Mouse (Mus musculus): ENCODE results near the gene Trpc5. TPM values are rescaled to one million over a fixed set of nuclear protein-coding genes. Genes with fewer than 3 reads are reported as not detected.

The Trpc5 gene
- polyA plus RNA-seq, 1 experiment from 2014 or later, result 0.63 TPM

DNA sequence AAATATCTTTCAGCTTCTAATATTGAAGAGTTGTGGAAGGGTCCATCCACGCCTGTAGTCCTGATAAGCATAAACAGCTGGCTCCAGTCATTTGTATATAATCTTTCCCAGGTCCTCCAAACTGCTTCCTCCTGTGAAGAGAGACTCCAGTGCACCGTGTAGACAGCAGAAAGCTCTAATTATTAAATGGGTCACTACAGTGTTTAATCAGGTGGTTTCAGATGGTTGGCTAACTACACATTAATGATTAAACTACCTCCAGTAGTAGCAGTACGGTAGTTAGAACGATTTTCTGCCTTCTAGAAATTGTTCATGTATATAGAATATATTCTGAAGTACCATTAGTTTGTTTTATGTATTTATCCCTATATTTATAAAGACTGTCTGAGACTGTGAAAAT lies 75.2 kb downstream of the Trpc5 start:
- H3K27me3 ChIP-seq (replicated peaks; ENCODE audit: control insufficient read depth, insufficient read depth, low read length), result no peaks in the 10 kb centered on the region
- no peak overlapping the region for H3K4me3 ChIP-seq (ENCODE audit: low read depth, low read length)
- no peak overlapping the region for H3K4me2 ChIP-seq (ENCODE audit: low read length)
- H3K9ac ChIP-seq (ENCODE audit: low read length), result no peak overlapping the region
- 72% methylated on average over 4 of the region's 4 CpGs for WGBS
- no peaks in the 10 kb centered on the region for H3K9me3 ChIP-seq (replicated peaks; ENCODE audit: control insufficient read depth, low read length)
- DNase-seq (ENCODE audit: low spot score) (no peak), ATAC-seq (no peak)
- no peak overlapping the region for H3K27ac ChIP-seq (ENCODE audit: low read depth, low read length)
- no peaks in the 10 kb centered on the region for H3K36me3 ChIP-seq (ENCODE audit: control insufficient read depth, insufficient read depth, low read length)
- H3K4me1 ChIP-seq (ENCODE audit: control insufficient read depth, insufficient read depth, low read length), result no peaks in the 10 kb centered on the region

DNA sequence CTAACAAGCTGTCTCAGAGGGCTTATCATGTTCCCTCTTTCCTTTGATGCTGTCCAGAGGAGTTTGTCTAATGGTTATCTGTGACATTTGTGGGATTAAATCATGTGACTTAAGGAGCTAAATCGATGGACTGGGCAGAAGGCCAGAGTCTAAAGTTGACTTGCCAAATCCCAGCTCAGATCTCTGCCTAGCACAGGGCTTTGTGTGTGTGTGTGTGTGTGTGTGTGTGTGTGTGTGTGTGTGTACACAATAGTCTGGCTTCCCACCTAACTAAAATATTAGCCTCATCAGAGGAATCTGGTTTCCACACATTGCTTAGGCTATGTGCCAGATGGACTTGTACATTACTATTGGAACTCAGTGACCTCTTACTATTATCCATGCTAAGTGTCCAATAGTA lies 151.5 kb downstream of the Trpc5 start:
- ATAC-seq (no peak), DNase-seq (ENCODE audit: low spot score) (peak; percentile 7)
- no peaks in the 10 kb centered on the region for H3K36me3 ChIP-seq (ENCODE audit: control insufficient read depth, insufficient read depth, low read length)
- no peaks in the 10 kb centered on the region for H3K27me3 ChIP-seq (replicated peaks; ENCODE audit: control insufficient read depth, insufficient read depth, low read length)
- no peak overlapping the region for H3K4me2 ChIP-seq (ENCODE audit: low read length)
- H3K9ac ChIP-seq (ENCODE audit: low read length), result no peak overlapping the region
- WGBS, result 43% methylated on average over 1 of the region's 1 CpGs
- H3K9me3 ChIP-seq (replicated peaks; ENCODE audit: control insufficient read depth, low read length), result no peaks in the 10 kb centered on the region
- H3K4me3 ChIP-seq (ENCODE audit: low read depth, low read length), result no peak overlapping the region
- H3K4me1 ChIP-seq (ENCODE audit: control insufficient read depth, insufficient read depth, low read length), result no peaks in the 10 kb centered on the region
- no peak overlapping the region for H3K27ac ChIP-seq (ENCODE audit: low read depth, low read length)

DNA sequence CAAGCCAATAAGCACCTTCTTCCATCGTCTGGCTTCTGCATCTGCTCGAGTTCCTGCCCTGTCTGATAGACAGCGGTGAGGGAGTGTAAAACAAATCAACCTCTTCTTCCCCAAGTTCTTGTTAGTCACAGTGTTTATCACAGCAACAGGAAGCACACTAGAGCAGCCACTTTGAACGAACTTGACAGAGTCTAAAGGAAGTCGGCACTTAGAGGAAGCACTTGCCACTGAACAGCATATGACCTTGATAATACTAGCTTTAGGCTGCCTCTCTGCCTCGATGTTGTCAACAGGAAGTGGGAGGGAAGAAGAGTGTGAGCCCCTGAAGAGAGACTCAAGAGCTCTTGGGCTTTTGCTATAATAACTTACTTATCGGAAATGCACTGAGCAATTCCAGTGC lies 161.9 kb downstream of the Trpc5 start:
- Histone ChIP-seq H3K4me3 (ENCODE audit: low read depth, low read length) (no peak overlapping the region), H3K27ac (ENCODE audit: low read depth, low read length) (no peak overlapping the region), H3K27me3 (replicated peaks; ENCODE audit: control insufficient read depth, insufficient read depth, low read length) (no peaks in the 10 kb centered on the region), H3K9me3 (replicated peaks; ENCODE audit: control insufficient read depth, low read length) (no peaks in the 10 kb centered on the region), H3K4me2 (ENCODE audit: low read length) (no peak overlapping the region), H3K36me3 (ENCODE audit: control insufficient read depth, insufficient read depth, low read length) (no peaks in the 10 kb centered on the region), H3K4me1 (ENCODE audit: control insufficient read depth, insufficient read depth, low read length) (no peaks in the 10 kb centered on the region), H3K9ac (ENCODE audit: low read length) (no peak overlapping the region)
- DNase-seq (ENCODE audit: low spot score), result no peak
- ATAC-seq, result no peak
- 88% methylated on average over 7 of the region's 7 CpGs for WGBS

DNA sequence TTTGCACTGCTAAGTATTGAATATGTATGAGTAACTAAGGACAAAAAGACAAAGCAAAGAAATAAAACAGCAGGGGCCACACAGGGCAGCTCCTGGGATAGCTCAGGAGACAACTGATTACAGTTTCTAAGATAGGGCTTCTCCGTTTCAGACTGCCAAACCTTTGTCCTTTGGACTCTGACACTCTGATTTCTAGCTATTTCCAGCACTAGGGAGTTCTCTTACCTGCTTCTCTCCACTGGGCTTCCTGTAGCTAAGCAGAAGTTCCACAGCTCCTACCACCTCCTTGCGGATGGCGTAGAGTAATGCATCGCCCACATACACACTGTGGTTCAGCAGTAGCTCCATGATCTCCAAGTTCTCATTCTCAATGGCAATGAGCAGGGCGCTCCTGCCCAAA lies 164.7 kb downstream of the Trpc5 start:
- H3K4me3 ChIP-seq (ENCODE audit: low read depth, low read length), result no peak overlapping the region
- no peak overlapping the region for H3K4me2 ChIP-seq (ENCODE audit: low read length)
- 82% methylated on average over 5 of the region's 5 CpGs for WGBS
- H3K36me3 ChIP-seq (ENCODE audit: control insufficient read depth, insufficient read depth, low read length), result no peaks in the 10 kb centered on the region
- no peaks in the 10 kb centered on the region for H3K9me3 ChIP-seq (replicated peaks; ENCODE audit: control insufficient read depth, low read length)
- no peaks in the 10 kb centered on the region for H3K4me1 ChIP-seq (ENCODE audit: control insufficient read depth, insufficient read depth, low read length)
- H3K27ac ChIP-seq (ENCODE audit: low read depth, low read length), result no peak overlapping the region
- no peaks in the 10 kb centered on the region for H3K27me3 ChIP-seq (replicated peaks; ENCODE audit: control insufficient read depth, insufficient read depth, low read length)
- no peak for DNase-seq (ENCODE audit: low spot score)
- no peak overlapping the region for H3K9ac ChIP-seq (ENCODE audit: low read length)
- no peak for ATAC-seq

DNA sequence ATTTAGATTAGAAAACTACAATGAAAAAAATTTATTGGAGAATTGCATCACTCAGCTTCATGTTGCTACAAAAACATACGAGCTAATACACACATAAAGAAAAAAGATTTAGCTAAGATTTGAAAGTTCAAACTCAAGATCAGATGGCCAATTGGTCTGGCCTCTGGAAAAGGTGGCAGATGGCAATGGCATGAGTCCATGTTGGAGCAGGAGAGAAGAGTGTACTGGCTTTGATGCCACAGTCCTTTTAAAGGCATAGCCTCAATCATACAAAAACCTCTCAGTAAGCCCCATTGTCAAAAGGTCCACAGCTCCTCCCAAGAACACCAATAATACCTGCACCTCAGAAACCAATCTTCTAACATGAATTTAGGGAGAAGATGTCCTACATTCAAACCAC lies 196.6 kb downstream of the Trpc5 start:
- H3K36me3 ChIP-seq (ENCODE audit: control insufficient read depth, insufficient read depth, low read length), result no peaks in the 10 kb centered on the region
- H3K9me3 ChIP-seq (replicated peaks; ENCODE audit: control insufficient read depth, low read length), result no peaks in the 10 kb centered on the region
- WGBS, result 72% methylated on average over 1 of the region's 1 CpGs
- no peak overlapping the region for H3K27ac ChIP-seq (ENCODE audit: low read depth, low read length)
- no peak overlapping the region for H3K9ac ChIP-seq (ENCODE audit: low read length)
- H3K4me3 ChIP-seq (ENCODE audit: low read depth, low read length), result no peak overlapping the region
- H3K4me1 ChIP-seq (ENCODE audit: control insufficient read depth, insufficient read depth, low read length), result no peaks in the 10 kb centered on the region
- H3K4me2 ChIP-seq (ENCODE audit: low read length), result no peak overlapping the region
- DNase-seq (ENCODE audit: low spot score) (no peak), ATAC-seq (no peak)
- H3K27me3 ChIP-seq (replicated peaks; ENCODE audit: control insufficient read depth, insufficient read depth, low read length), result no peaks in the 10 kb centered on the region

DNA sequence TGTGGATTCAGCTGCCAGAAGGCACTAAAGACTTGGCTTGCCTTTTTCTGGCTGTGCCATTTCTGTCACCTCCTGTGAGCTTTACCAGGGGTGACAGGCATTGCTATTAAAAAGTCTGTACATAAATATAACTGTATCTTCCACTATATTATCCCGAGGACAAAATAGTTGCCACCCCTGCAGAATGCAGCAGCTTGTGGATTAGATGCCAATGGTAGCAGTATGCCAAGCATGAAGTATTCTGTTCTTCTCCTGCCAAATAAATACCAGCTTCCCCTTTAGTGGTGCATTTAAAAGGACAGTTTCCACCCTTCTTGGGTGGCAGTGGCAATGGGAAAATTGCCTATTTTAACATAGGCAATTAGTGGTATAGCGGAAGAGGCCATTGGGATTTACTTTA lies 223.6 kb downstream of the Trpc5 start:
- Histone ChIP-seq H3K9me3 (replicated peaks; ENCODE audit: control insufficient read depth, low read length) (no peaks in the 10 kb centered on the region), H3K4me1 (ENCODE audit: control insufficient read depth, insufficient read depth, low read length) (no peaks in the 10 kb centered on the region), H3K4me3 (ENCODE audit: low read depth, low read length) (no peak overlapping the region), H3K9ac (ENCODE audit: low read length) (no peak overlapping the region), H3K36me3 (ENCODE audit: control insufficient read depth, insufficient read depth, low read length) (no peaks in the 10 kb centered on the region), H3K27ac (ENCODE audit: low read depth, low read length) (no peak overlapping the region), H3K27me3 (replicated peaks; ENCODE audit: control insufficient read depth, insufficient read depth, low read length) (no peaks in the 10 kb centered on the region), H3K4me2 (ENCODE audit: low read length) (no peak overlapping the region)
- DNase-seq (ENCODE audit: low spot score) (peak; percentile 30), ATAC-seq (no peak)
- 63% methylated on average over 2 of the region's 2 CpGs for WGBS

DNA sequence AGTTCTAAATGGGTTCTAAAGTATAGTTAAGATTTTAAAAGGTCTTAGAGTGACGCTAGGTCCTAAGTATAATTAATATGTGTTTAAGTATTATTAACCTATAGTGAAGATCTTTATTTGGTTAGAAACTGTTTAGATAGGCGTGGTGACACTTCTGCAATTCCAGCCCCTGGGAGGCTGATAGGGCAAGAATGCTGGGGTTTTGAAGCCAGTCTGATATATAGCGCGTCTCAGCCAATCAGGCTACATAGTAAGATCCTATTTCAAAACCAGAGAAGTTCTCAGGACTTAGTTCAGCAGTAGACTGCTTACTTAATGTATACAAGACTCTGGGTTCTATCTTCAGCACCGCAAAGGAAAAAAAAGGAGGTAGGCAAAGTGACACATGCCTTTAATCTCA lies 231.7 kb downstream of the Trpc5 start, which contains the start of gene Trpc5os:
Gene Trpc5os (plus strand): TSS at position 301 of the 400 bp plus-strand sequence.
- H3K4me1 ChIP-seq (ENCODE audit: control insufficient read depth, insufficient read depth, low read length), result no peaks in the 10 kb centered on the region
- 86% methylated on average over 5 of the region's 5 CpGs for WGBS
- DNase-seq (ENCODE audit: low spot score), result no peak
- no peak for ATAC-seq
- no peak within 1 kb of the TSS for H3K4me3 ChIP-seq (ENCODE audit: low read depth, low read length)
- no peaks in the 10 kb centered on the region for H3K36me3 ChIP-seq (ENCODE audit: control insufficient read depth, insufficient read depth, low read length)
- no peak within 1 kb of the TSS for H3K27ac ChIP-seq (ENCODE audit: low read depth, low read length)
- no peaks in the 10 kb centered on the region for H3K27me3 ChIP-seq (replicated peaks; ENCODE audit: control insufficient read depth, insufficient read depth, low read length)
- no peak within 1 kb of the TSS for H3K4me2 ChIP-seq (ENCODE audit: low read length)
- H3K9ac ChIP-seq (ENCODE audit: low read length), result no peak within 1 kb of the TSS
- no peaks in the 10 kb centered on the region for H3K9me3 ChIP-seq (replicated peaks; ENCODE audit: control insufficient read depth, low read length)

DNA sequence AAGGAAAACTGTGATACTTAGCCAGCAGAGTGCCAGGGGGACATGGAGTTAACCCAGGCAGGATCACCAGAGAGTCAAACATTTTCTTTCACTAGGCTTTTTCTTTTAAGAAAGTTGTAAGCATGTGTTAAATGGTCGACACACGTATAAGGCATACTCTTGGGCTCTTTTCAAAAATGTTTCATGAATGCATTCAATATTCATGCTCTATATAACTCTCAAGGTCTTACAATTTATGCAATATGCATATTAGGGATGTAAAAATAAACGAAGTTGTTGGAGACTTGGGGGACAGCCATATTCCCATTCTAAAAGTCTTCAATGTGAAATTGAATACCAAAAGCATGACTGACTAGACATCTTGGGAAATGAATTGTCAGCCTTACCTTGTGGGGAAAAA lies 264.1 kb downstream of the Trpc5 start:
- Histone ChIP-seq H3K9me3 (replicated peaks; ENCODE audit: control insufficient read depth, low read length) (no peaks in the 10 kb centered on the region), H3K4me2 (ENCODE audit: low read length) (no peak overlapping the region), H3K4me1 (ENCODE audit: control insufficient read depth, insufficient read depth, low read length) (no peaks in the 10 kb centered on the region), H3K27ac (ENCODE audit: low read depth, low read length) (no peak overlapping the region), H3K27me3 (replicated peaks; ENCODE audit: control insufficient read depth, insufficient read depth, low read length) (no peaks in the 10 kb centered on the region), H3K4me3 (ENCODE audit: low read depth, low read length) (no peak overlapping the region), H3K36me3 (ENCODE audit: control insufficient read depth, insufficient read depth, low read length) (no peaks in the 10 kb centered on the region), H3K9ac (ENCODE audit: low read length) (no peak overlapping the region)
- no peak for ATAC-seq
- WGBS, result 81% methylated on average over 3 of the region's 3 CpGs
- DNase-seq (ENCODE audit: low spot score), result no peak

DNA sequence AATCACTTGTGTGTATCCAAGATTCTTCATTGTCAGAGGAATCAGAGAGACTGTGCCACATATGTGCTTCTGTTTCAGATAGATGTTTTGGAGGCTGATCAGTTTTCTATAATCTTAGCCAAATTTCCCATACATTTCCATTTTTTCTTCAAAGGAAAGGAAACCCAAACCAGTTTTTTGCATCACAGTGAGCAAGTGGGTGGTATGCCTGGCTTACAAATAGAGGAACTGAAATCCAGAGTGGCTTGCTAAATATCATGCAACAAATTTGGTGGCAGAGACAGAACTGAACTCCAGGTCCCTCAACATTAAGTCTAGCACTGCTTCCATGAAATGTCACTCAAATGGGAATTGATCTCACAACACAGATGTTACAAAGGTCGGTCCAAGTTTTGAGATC lies 266.9 kb downstream of the Trpc5 start:
- H3K9ac ChIP-seq (ENCODE audit: low read length), result no peak overlapping the region
- no peaks in the 10 kb centered on the region for H3K9me3 ChIP-seq (replicated peaks; ENCODE audit: control insufficient read depth, low read length)
- ATAC-seq (no peak), DNase-seq (ENCODE audit: low spot score) (no peak)
- no peaks in the 10 kb centered on the region for H3K27me3 ChIP-seq (replicated peaks; ENCODE audit: control insufficient read depth, insufficient read depth, low read length)
- no peak overlapping the region for H3K4me2 ChIP-seq (ENCODE audit: low read length)
- no peak overlapping the region for H3K4me3 ChIP-seq (ENCODE audit: low read depth, low read length)
- H3K27ac ChIP-seq (ENCODE audit: low read depth, low read length), result no peak overlapping the region
- WGBS, result 81% methylated on average over 1 of the region's 1 CpGs
- no peaks in the 10 kb centered on the region for H3K36me3 ChIP-seq (ENCODE audit: control insufficient read depth, insufficient read depth, low read length)
- no peaks in the 10 kb centered on the region for H3K4me1 ChIP-seq (ENCODE audit: control insufficient read depth, insufficient read depth, low read length)
